9 mouse cellular contexts compared by ENCODE assay signal in the genomic region with DNA sequence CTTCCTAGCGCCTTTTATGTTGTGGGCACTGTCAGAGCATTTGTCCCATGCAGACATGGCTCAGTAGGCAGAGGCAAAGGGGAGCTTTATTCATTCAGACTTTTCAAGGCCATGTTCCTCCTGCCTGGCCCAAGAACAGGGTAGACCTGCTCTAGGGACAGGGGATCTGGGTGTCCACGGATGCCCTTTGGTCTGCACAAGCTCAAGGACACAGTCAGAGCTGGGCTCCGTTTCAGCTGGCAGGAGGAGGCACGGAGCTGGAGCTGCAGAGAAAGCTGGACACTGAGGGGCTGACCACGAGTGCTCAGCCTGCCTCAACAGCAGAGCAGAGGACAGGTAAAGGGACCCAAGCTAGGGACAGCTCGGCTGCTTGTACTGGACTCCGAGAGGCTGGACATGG. TPM values are rescaled to one million over a fixed set of nuclear protein-coding genes. Genes with fewer than 3 reads are reported as not detected.
A peak's percentile ranks its signal among the peaks of the same experiment; 100 is the strongest.
DNase-seq lines count a peak whose midpoint lies in the region; ATAC-seq lines count a peak whose summit lies in the region.
"Had no signal": no experiment of that assay in that cellular context is flagged by ENCODE, and none has a peak within 500 bp of the region (broad histone marks: within the 10 kb centered on the region; RNA-seq: fewer than 3 reads in every experiment).

No protein-coding gene starts in this region.

- H3K4me3 ChIP-seq in kidney, embryonic 14.5 days (ENCODE audit: low read length) = no peak overlapping the region
- H3K4me3 ChIP-seq in embryonic facial prominence, embryonic 10.5 days = no peak overlapping the region
- H3K4me3 ChIP-seq in heart, embryonic 10.5 days = no peak overlapping the region
- H3K4me3 ChIP-seq in liver, embryonic 12.5 days = no peak overlapping the region
- H3K4me3 ChIP-seq: limb, embryonic 12.5 days had no signal

- no peak for ATAC-seq in kidney, embryonic 14.5 days (ENCODE audit: low FRiP score, low TSS enrichment)
- ATAC-seq in liver, embryonic 12.5 days = no peak

- H3K9ac ChIP-seq in kidney, embryonic 14.5 days (ENCODE audit: low read depth, low read length) = no peak overlapping the region
- H3K9ac ChIP-seq in liver, embryonic 12.5 days = no peak overlapping the region
- H3K9ac ChIP-seq: limb, embryonic 12.5 days had no signal

- no peaks in the 10 kb centered on the region; the same call in 1 of the 2 replicates for H3K4me1 ChIP-seq in kidney, embryonic 14.5 days (ENCODE audit: control insufficient read depth, insufficient read depth, low read length)
- H3K4me1 ChIP-seq in embryonic facial prominence, embryonic 10.5 days = peaks cover 61% of the 10 kb centered on the region
- peaks cover 54% of the 10 kb centered on the region for H3K4me1 ChIP-seq in heart, embryonic 10.5 days
- H3K4me1 ChIP-seq in liver, embryonic 12.5 days = no peaks in the 10 kb centered on the region

- H3K27me3 ChIP-seq in kidney, embryonic 14.5 days (ENCODE audit: control insufficient read depth, insufficient read depth, low read length) = no peaks in the 10 kb centered on the region
- H3K27me3 ChIP-seq in embryonic facial prominence, embryonic 10.5 days (replicated peaks; ENCODE audit: low read depth, poor library complexity, severe bottlenecking) = peaks cover 38% of the 10 kb centered on the region
- no peaks in the 10 kb centered on the region for H3K27me3 ChIP-seq in heart, embryonic 10.5 days (ENCODE audit: insufficient read depth, poor library complexity, severe bottlenecking)
- peaks cover 48% of the 10 kb centered on the region for H3K27me3 ChIP-seq in liver, embryonic 12.5 days (replicated peaks)

- WGBS in kidney, embryonic 14.5 days = 67% methylated on average over 7 of the region's 7 CpGs
- WGBS in embryonic facial prominence, embryonic 10.5 days = 74% methylated on average over 7 of the region's 7 CpGs
- 77% methylated on average over 7 of the region's 7 CpGs for WGBS in heart, embryonic 10.5 days
- 56% methylated on average over 7 of the region's 7 CpGs for WGBS in liver, embryonic 12.5 days (ENCODE audit: insufficient replicate concordance)

- H3K36me3 ChIP-seq in kidney, embryonic 14.5 days (ENCODE audit: control insufficient read depth, insufficient read depth, low read length) = no peaks in the 10 kb centered on the region
- H3K36me3 ChIP-seq in embryonic facial prominence, embryonic 10.5 days (replicated peaks) = no peaks in the 10 kb centered on the region
- no peaks in the 10 kb centered on the region for H3K36me3 ChIP-seq in heart, embryonic 10.5 days
- H3K36me3 ChIP-seq in liver, embryonic 12.5 days = no peaks in the 10 kb centered on the region
- H3K36me3 ChIP-seq: limb, embryonic 12.5 days had no signal

- no peak overlapping the region for H3K27ac ChIP-seq in kidney, embryonic 14.5 days (ENCODE audit: low read depth, low read length)
- peak overlapping the region; percentile 72 for H3K27ac ChIP-seq in embryonic facial prominence, embryonic 10.5 days (replicated peaks)
- H3K27ac ChIP-seq in heart, embryonic 10.5 days = peak overlapping the region; percentile 39; the same call in 1 of the 2 replicates
- H3K27ac ChIP-seq in liver, embryonic 12.5 days = no peak overlapping the region

- DNase-seq in kidney, adult 8-10 months = peak; percentile 73
- no peak for DNase-seq in embryonic facial prominence, embryonic 10.5 days (ENCODE audit: low spot score)
- no peak for DNase-seq in heart, embryonic 10.5 days (ENCODE audit: low spot score)
- DNase-seq in kidney, postnatal 36 days = peak; percentile 81
- no peak for DNase-seq in adipocyte (ENCODE audit: low spot score)
- no peak for DNase-seq in frontal cortex, adult 2 months (ENCODE audit: extremely low spot score in 1 of 2, low spot score in 1 of 2)

- no peaks in the 10 kb centered on the region for H3K9me3 ChIP-seq in kidney, embryonic 14.5 days (ENCODE audit: control insufficient read depth, low read length)
- H3K9me3 ChIP-seq in embryonic facial prominence, embryonic 10.5 days = no peaks in the 10 kb centered on the region
- no peaks in the 10 kb centered on the region for H3K9me3 ChIP-seq in heart, embryonic 10.5 days
- no peaks in the 10 kb centered on the region for H3K9me3 ChIP-seq in liver, embryonic 12.5 days (replicated peaks)
- H3K9me3 ChIP-seq: limb, embryonic 12.5 days had no signal

- H3K4me2 ChIP-seq in kidney, embryonic 14.5 days (replicated peaks; ENCODE audit: low read depth, low read length) = no peak overlapping the region
- no peak overlapping the region for H3K4me2 ChIP-seq in liver, embryonic 12.5 days
- H3K4me2 ChIP-seq: limb, embryonic 12.5 days had no signal

RNA-seq across cellular contexts. Expression of gene Plekha6, which starts 46.8 kb away (rescaled TPM):
- polyA plus RNA-seq in kidney, embryonic 14.5 days (2014; fragmentation: Nextera tagmentation; extraction: Ambion mirVana) = 3.3 and 6.1 TPM in 2 replicates
- polyA plus RNA-seq in embryonic facial prominence, embryonic 10.5 days (2016; fragmentation: Nextera tagmentation; extraction: Ambion mirVana) = 3.4 and 3.7 TPM in 2 replicates
- polyA plus RNA-seq in heart, embryonic 10.5 days (2016; fragmentation: Nextera tagmentation; extraction: Ambion mirVana) = 13.5 and 14.2 TPM in 2 replicates
- polyA plus RNA-seq in liver, embryonic 12.5 days (2016; fragmentation: Nextera tagmentation; extraction: Ambion mirVana) = 2.1 and 2.2 TPM in 2 replicates
- polyA plus RNA-seq in frontal cortex, adult 2 months (2012; rRNA removed) = 51.7 and 53.6 TPM in 2 replicates

Comparison
In these comparisons a context has a peak if more than half of its experiments do, and no peak if none do; other contexts are left out.
1. DNase-seq: peak in kidney, adult 8-10 months (2 of 2) and kidney, postnatal 36 days (2 of 2); none in embryonic facial prominence, embryonic 10.5 days (single experiment), heart, embryonic 10.5 days (single experiment), adipocyte (single experiment) and frontal cortex, adult 2 months (0 of 2).
2. H3K27ac ChIP-seq: peak in embryonic facial prominence, embryonic 10.5 days (single experiment) and heart, embryonic 10.5 days (single experiment); none in kidney, embryonic 14.5 days (single experiment) and liver, embryonic 12.5 days (single experiment).